Mouse (Mus musculus): ENCODE measurements around the gene Txnrd2.

GRCm38 (mm10) chr16:18482431-18482830, 56.2 kb downstream of the Txnrd2 start:
- TF ChIP-seq CTCF (conservative IDR thresholded peaks at IDR 0.05; ENCODE audit: low read length) (no peak), NANOG (IDR thresholded peaks at IDR 0.05; ENCODE audit: borderline replicate concordance, low read length) (no peak)
